Mouse (Mus musculus) hindbrain, embryonic 14.5 days (tissue): ENCODE data around the gene Spta1. TPM values are rescaled to one million over a fixed set of nuclear protein-coding genes. Genes with fewer than 3 reads are reported as not detected.

ENCODE experiments used
- ATAC-seq: fragments of 200-750 bp; cut with Nextera tagmentation; 2 replicates; pipeline ENCODE4 v1.8.0; 2017; ENCODE audit warnings: moderate number of reproducible peaks, mild to moderate bottlenecking, moderate TSS enrichment, moderate library complexity; ENCODE audit not compliant: low FRiP score
- DNase-seq: peaks from one replicate; pipeline ENCODE4 v3.0.0-alpha.2; 2015; ENCODE audit warnings: low spot score
- H3K27ac ChIP-seq: fragments of 300-500 bp; sonication (generic); 2 replicates; pipeline ENCODE4 v1.5.1; 2014; ENCODE audit warnings: mild to moderate bottlenecking, moderate library complexity
- H3K27me3 ChIP-seq: fragments of 300-500 bp; sonication (generic); 2 replicates; pipeline ENCODE4 v1.6.1; 2014; ENCODE audit warnings: mild to moderate bottlenecking, low read length, mixed read lengths; ENCODE audit not compliant: control insufficient read depth, insufficient read depth
- H3K36me3 ChIP-seq: fragments of 300-500 bp; sonication (generic); replicated peaks from 2 replicates; pipeline ENCODE4 v1.6.1; 2014; ENCODE audit not compliant: control insufficient read depth, insufficient read depth
- H3K4me1 ChIP-seq: fragments of 300-500 bp; sonication (generic); replicated peaks from 2 replicates; pipeline ENCODE4 v1.6.1; 2014; ENCODE audit warnings: antibody characterized with exemption, low read length, mixed read lengths; ENCODE audit not compliant: control insufficient read depth, insufficient read depth
- H3K4me2 ChIP-seq: fragments of 300-500 bp; sonication (generic); replicated peaks from 2 replicates; pipeline ENCODE4 v1.6.1; 2014; ENCODE audit warnings: mild to moderate bottlenecking, moderate library complexity
- H3K4me3 ChIP-seq: fragments of 300-500 bp; sonication (generic); replicated peaks from 2 replicates; pipeline ENCODE4 v1.5.1; 2014; ENCODE audit warnings: mild to moderate bottlenecking, low read length
- H3K9ac ChIP-seq: fragments of 300-500 bp; sonication (generic); 2 replicates; pipeline ENCODE4 v1.6.1; 2014
- H3K9me3 ChIP-seq: fragments of 300-500 bp; sonication (generic); 2 replicates; pipeline ENCODE4 v1.6.1; 2016; ENCODE audit warnings: low read length; ENCODE audit not compliant: control insufficient read depth
- WGBS: fragments of 180-500 bp; shearing (Covaris S2); extraction: QIAGEN DNeasy Blood & Tissue Kit; methylation state at CpG from one replicate; pipeline ENCODE4 v1.1.7; 2014; 5-methylcytosine and 5-hydroxymethylcytosine counted together
- polyA plus RNA-seq: library from polyadenylated mRNA; unstranded; fragments of >200 nt; fragmentation: Nextera tagmentation; extraction: Ambion mirVana; gene quantifications from 2 replicates; pipeline ENCODE4 v1.2.1, GENCODE M21; 2014

The Spta1 gene
- polyA plus RNA-seq, 1 experiment from 2014 or later, result 0.12 TPM

GRCm38 (mm10) chr1:174246080-174246479 lies 73.5 kb downstream of the Spta1 start:
- H3K4me3 ChIP-seq, result no peak overlapping the region
- WGBS, result 96% methylated on average over 1 of the region's 1 CpGs
- H3K27me3 ChIP-seq, result no peaks in the 10 kb centered on the region
- H3K36me3 ChIP-seq, result no peaks in the 10 kb centered on the region
- no peak for ATAC-seq
- H3K9me3 ChIP-seq, result no peaks in the 10 kb centered on the region
- no peak overlapping the region for H3K9ac ChIP-seq
- no peak overlapping the region for H3K4me2 ChIP-seq
- no peak for DNase-seq
- H3K4me1 ChIP-seq, result no peaks in the 10 kb centered on the region
- H3K27ac ChIP-seq, result no peak overlapping the region

DNA sequence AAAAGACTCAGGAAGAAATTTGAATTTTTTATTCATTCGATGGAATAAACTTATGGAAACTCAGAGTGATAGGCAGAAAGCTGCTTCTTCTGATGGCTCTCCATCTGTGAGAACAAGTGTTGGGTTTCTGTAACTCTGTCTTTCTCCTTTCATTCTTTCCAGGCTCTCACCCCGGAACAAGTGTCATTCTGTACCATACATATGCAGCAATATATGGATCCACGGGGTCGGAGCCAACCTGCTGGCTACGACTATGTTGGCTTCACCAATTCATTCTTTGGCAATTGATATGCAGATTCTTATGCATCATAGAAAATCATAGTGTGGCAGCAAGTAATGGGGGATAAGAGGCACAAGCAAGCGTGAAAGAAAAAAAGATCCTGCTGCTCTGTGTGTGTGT lies 74.6 kb downstream of the Spta1 start:
- no peak for ATAC-seq

GRCm38 (mm10) chr1:174250376-174250775 lies 77.8 kb downstream of the Spta1 start:
- ATAC-seq, result no peak

More for the DNA sequence above, 74.6 kb downstream of the Spta1 start:
- Histone ChIP-seq H3K9me3 (no peaks in the 10 kb centered on the region), H3K4me3 (no peak overlapping the region), H3K27ac (no peak overlapping the region), H3K4me2 (no peak overlapping the region), H3K27me3 (no peaks in the 10 kb centered on the region), H3K36me3 (no peaks in the 10 kb centered on the region), H3K4me1 (no peaks in the 10 kb centered on the region), H3K9ac (no peak overlapping the region)
- WGBS, result 72% methylated on average over 6 of the region's 6 CpGs
- DNase-seq, result no peak

DNA sequence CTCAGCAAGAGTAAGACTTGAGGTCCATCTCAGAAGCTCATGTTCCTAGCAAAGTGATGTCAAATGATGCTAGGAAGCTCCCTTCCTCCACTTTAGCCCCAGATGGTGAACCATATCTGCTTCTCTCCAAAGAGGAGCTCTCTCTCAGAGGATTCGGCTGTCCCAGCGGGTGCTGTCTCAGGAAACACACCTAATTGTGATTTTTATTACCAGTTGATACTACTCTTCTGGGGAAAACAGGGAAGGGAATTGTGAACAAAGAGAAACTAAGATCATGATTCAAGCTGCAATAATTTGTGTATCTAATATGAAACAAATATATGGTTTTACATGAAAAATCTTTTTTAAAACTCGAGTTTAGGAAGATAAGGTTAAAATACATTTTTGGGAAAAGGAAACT lies 79.4 kb downstream of the Spta1 start, which contains the start of gene Olfr419:
Gene Olfr419, minus strand, starts transcription at position 101 of the 400 bp plus-strand sequence.
- no peak for ATAC-seq
- H3K9me3 ChIP-seq, result no peaks in the 10 kb centered on the region
- 85% methylated on average over 3 of the region's 3 CpGs for WGBS

More at GRCm38 (mm10) chr1:174250376-174250775, 77.8 kb downstream of the Spta1 start:
- Histone ChIP-seq H3K36me3 (no peaks in the 10 kb centered on the region), H3K9ac (no peak overlapping the region), H3K27me3 (no peaks in the 10 kb centered on the region), H3K4me1 (no peaks in the 10 kb centered on the region), H3K9me3 (no peaks in the 10 kb centered on the region), H3K4me3 (no peak overlapping the region), H3K27ac (no peak overlapping the region), H3K4me2 (no peak overlapping the region)
- 72% methylated on average over 2 of the region's 2 CpGs for WGBS
- no peak for DNase-seq

DNA sequence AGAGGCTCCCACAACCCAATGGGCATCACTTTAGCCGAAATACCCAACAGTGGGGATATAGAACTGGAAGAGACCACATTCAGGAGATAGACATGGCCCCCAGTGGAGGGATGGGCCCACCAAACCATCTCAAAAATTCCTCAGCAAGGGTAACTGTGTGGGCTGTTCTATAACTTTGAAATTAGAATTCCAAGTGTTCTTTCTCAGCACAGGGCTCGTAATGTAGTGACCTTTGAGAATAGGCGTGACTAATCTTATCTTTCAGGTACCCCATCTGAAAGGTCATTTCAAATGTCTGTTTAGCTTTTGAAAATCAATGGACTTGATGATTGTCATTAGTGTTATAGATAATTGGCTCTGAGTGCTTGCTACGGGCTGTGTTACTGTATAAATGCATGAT lies 95.2 kb downstream of the Spta1 start:
- Histone ChIP-seq H3K36me3 (no peaks in the 10 kb centered on the region), H3K4me3 (no peak overlapping the region), H3K9me3 (peaks cover 7% of the 10 kb centered on the region; the same call in 1 of the 2 replicates), H3K27ac (no peak overlapping the region), H3K27me3 (no peaks in the 10 kb centered on the region), H3K9ac (no peak overlapping the region), H3K4me2 (no peak overlapping the region), H3K4me1 (no peaks in the 10 kb centered on the region)
- no peak for DNase-seq
- ATAC-seq, result no peak
- WGBS, result 89% methylated on average over 4 of the region's 4 CpGs

More for the DNA sequence above, 79.4 kb downstream of the Spta1 start, which contains the start of gene Olfr419:
- DNase-seq, result no peak
- H3K27me3 ChIP-seq, result no peaks in the 10 kb centered on the region
- H3K27ac ChIP-seq, result no peak within 1 kb of the TSS
- no peaks in the 10 kb centered on the region for H3K36me3 ChIP-seq
- no peak within 1 kb of the TSS for H3K4me2 ChIP-seq
- H3K4me1 ChIP-seq, result no peaks in the 10 kb centered on the region
- no peak within 1 kb of the TSS for H3K4me3 ChIP-seq
- H3K9ac ChIP-seq, result no peak within 1 kb of the TSS

DNA sequence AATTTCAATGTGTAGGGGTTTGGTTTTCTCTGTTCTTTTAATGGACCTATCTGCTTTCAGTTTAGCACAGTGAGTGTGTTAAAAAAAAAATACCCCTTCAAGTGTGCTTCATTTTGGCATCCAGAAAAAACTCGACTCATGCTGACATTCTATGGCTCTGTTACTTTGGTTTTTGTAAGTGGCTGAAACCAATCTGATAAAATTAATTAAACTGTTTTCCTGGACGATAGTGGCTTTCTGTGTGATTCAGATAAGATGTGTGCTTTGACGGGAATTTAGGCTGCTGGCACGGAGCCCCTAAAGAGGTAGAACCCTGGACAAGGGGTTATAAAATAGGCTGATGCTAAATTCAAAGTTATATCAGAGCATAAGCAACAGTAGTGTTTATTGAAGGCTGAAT lies 96.6 kb downstream of the Spta1 start:
- DNase-seq, result no peak
- 83% methylated on average over 4 of the region's 4 CpGs for WGBS
- H3K27ac ChIP-seq, result no peak overlapping the region
- no peaks in the 10 kb centered on the region for H3K9me3 ChIP-seq
- no peaks in the 10 kb centered on the region for H3K36me3 ChIP-seq
- H3K4me1 ChIP-seq, result no peaks in the 10 kb centered on the region
- H3K4me3 ChIP-seq, result no peak overlapping the region
- H3K27me3 ChIP-seq, result no peaks in the 10 kb centered on the region
- no peak overlapping the region for H3K9ac ChIP-seq
- H3K4me2 ChIP-seq, result no peak overlapping the region
- ATAC-seq, result no peak

- Histone ChIP-seq H3K4me3 (no peak overlapping the region), H3K27ac (no peak overlapping the region), H3K4me2 (no peak overlapping the region), H3K9me3 (no peaks in the 10 kb centered on the region), H3K27me3 (no peaks in the 10 kb centered on the region), H3K9ac (no peak overlapping the region), H3K36me3 (no peaks in the 10 kb centered on the region), H3K4me1 (no peaks in the 10 kb centered on the region)
- WGBS, result 89% methylated on average over 3 of the region's 3 CpGs
- no peak for DNase-seq
- ATAC-seq, result no peak
These were observed 98.1 kb downstream of the Spta1 start for GRCm38 (mm10) chr1:174270643-174271042.

Other genes with a start within 250 kb of the Spta1 start
- 0.99 and 1.4 TPM in 2 replicates for gene Mndal, start 230.3 kb upstream of the Spta1 start, polyA plus RNA-seq
- 0.51 and 1.2 TPM in 2 replicates for gene Ifi203, start 230.1 kb upstream of the Spta1 start, polyA plus RNA-seq
- not detected in 2 replicates for gene Ifi202b, start 190.0 kb upstream of the Spta1 start, polyA plus RNA-seq
- not detected in 2 replicates for gene Ifi205, start 141.0 kb upstream of the Spta1 start, polyA plus RNA-seq
- gene Olfr433, start 132.1 kb upstream of the Spta1 start, polyA plus RNA-seq, result not detected in 2 replicates
- not detected in 2 replicates for gene Olfr432, start 123.6 kb upstream of the Spta1 start, polyA plus RNA-seq
- gene Olfr430, start 106.2 kb upstream of the Spta1 start, polyA plus RNA-seq, result not detected in 2 replicates
- not detected in 2 replicates for gene Olfr429, start 88.4 kb upstream of the Spta1 start, polyA plus RNA-seq
- gene Olfr427, start 75.9 kb upstream of the Spta1 start, polyA plus RNA-seq, result not detected in 2 replicates
- gene Olfr231, start 51.6 kb upstream of the Spta1 start, polyA plus RNA-seq, result not detected in 2 replicates
- not detected in 2 replicates for gene Olfr424, start 41.3 kb upstream of the Spta1 start, polyA plus RNA-seq
- not detected in 2 replicates for gene Olfr420, start 17.1 kb upstream of the Spta1 start, polyA plus RNA-seq
- not detected in 2 replicates for gene Olfr419, start 79.3 kb downstream of the Spta1 start, polyA plus RNA-seq
- not detected in 2 replicates for gene Mptx1, start 157.7 kb downstream of the Spta1 start, polyA plus RNA-seq
- gene Olfr417, start 192.3 kb downstream of the Spta1 start, polyA plus RNA-seq, result not detected in 2 replicates
- gene Olfr248, start 218.3 kb downstream of the Spta1 start, polyA plus RNA-seq, result not detected in 2 replicates